Mouse (Mus musculus): ENCODE results near the gene Ildr1. TPM values are rescaled to one million over a fixed set of nuclear protein-coding genes. Genes with fewer than 3 reads are reported as not detected.

Ildr1 gene
- polyA plus RNA-seq, 1 experiment from 2014 or later: 4.6 TPM

DNA sequence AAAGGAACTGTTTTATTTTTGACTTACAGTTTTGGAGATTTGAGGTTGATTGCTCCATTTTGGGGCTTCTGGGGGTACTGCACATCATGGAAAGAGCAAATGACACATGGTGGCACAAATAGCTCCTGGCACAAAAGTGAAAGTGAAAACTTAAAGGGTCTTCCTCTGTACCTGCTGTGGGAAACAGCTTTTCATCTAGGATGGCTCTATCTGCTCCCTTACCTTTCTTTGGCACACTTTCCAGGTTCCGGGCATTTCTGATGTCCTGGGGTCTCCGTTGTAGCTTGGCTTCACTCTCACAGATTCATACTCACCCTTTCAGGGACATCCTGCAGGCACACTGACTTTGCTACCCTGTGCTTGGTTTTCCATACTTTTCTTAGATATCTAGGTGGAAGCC, 5.7 kb upstream of the Ildr1 start:
- no peaks in the 10 kb centered on the region for H3K9me3 ChIP-seq (ENCODE audit: control insufficient read depth, low read length)
- H3K27ac ChIP-seq (ENCODE audit: low read depth, low read length): no peak overlapping the region
- no peaks in the 10 kb centered on the region for H3K4me1 ChIP-seq (ENCODE audit: control insufficient read depth, insufficient read depth, low read length)
- H3K4me2 ChIP-seq (replicated peaks; ENCODE audit: low read depth, low read length): no peak overlapping the region
- H3K36me3 ChIP-seq (ENCODE audit: control insufficient read depth, insufficient read depth, low read length): no peaks in the 10 kb centered on the region
- no peak for ATAC-seq (ENCODE audit: low FRiP score, low TSS enrichment)
- no peaks in the 10 kb centered on the region; the same call in 1 of the 2 replicates for H3K27me3 ChIP-seq (ENCODE audit: control insufficient read depth, insufficient read depth, low read length)
- no peak overlapping the region for H3K9ac ChIP-seq (ENCODE audit: low read depth, low read length)
- H3K4me3 ChIP-seq (ENCODE audit: low read length): no peak overlapping the region
- WGBS: 96% methylated on average over 2 of the region's 2 CpGs

DNA sequence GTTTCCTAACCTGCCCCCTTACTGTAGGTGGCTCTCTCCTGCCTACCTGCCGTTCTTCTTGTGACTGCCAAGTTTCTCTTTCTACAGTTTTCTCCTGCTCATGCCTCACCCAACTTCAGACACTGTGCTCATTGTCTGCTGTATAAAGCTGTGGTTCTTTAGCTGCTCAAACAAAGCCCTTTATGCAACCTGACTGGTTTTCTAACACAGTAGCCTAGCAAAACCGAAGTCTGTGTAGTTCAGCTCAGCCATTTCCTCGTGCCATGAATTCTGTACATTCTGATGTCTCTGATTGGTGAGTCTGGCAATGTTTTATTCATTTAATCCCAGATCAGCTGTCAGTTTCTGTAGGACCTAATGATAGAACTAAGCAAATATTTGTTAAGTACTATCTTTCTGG, 2.3 kb upstream of the Ildr1 start:
- Histone ChIP-seq H3K9me3 (ENCODE audit: control insufficient read depth, low read length) (no peaks in the 10 kb centered on the region), H3K4me3 (ENCODE audit: low read length) (no peak overlapping the region)
- ATAC-seq (ENCODE audit: low FRiP score, low TSS enrichment): no peak

DNA sequence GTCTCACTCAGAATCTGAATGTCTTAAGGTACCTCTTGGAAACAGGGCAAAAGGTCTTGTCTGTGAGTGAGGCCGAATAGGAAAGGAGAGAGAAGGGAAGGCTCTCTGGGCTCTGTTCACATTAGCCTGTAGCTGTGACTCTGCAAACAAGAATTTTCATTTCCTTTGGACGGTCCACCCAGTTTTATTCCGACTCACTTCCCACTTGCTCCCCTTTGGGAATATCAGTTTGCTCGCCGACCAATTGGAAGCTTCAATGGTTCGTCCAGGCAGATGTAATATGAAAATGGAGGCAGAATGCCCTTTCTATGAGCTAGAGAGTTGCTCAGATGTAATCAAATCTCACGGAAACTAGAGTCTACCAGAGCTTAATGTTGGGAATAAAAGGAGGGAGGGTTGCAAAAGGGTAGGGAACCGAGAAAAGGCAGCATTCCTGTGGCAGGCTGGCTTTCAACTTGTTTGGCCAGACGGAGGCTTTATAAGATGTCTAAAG, 1.1 kb downstream of the Ildr1 start:
- Histone ChIP-seq H3K4me3 (ENCODE audit: low read length) (peak overlapping the region; percentile 40; the same call in 1 of the 2 replicates), H3K4me2 (replicated peaks; ENCODE audit: low read depth, low read length) (peak overlapping the region; percentile 75; the same call in 1 of the 2 replicates), H3K9me3 (ENCODE audit: control insufficient read depth, low read length) (no peaks in the 10 kb centered on the region), H3K27me3 (ENCODE audit: control insufficient read depth, insufficient read depth, low read length) (peaks cover 12% of the 10 kb centered on the region), H3K27ac (ENCODE audit: low read depth, low read length) (no peak overlapping the region), H3K4me1 (ENCODE audit: control insufficient read depth, insufficient read depth, low read length) (0 out of 2 replicates have a peak, but pooled peaks cover 3% of the 10 kb centered on the region), H3K9ac (ENCODE audit: low read depth, low read length) (no peak overlapping the region), H3K36me3 (ENCODE audit: control insufficient read depth, insufficient read depth, low read length) (no peaks in the 10 kb centered on the region)
- WGBS: 55% methylated on average over 9 of the region's 9 CpGs
- ATAC-seq (ENCODE audit: low FRiP score, low TSS enrichment): no peak

More for the DNA sequence above, 2.3 kb upstream of the Ildr1 start:
- no peak overlapping the region for H3K9ac ChIP-seq (ENCODE audit: low read depth, low read length)
- 79% methylated on average over 3 of the region's 3 CpGs for WGBS
- H3K4me2 ChIP-seq (replicated peaks; ENCODE audit: low read depth, low read length): no peak overlapping the region
- H3K4me1 ChIP-seq (ENCODE audit: control insufficient read depth, insufficient read depth, low read length): 0 out of 2 replicates have a peak, but pooled peaks cover 3% of the 10 kb centered on the region
- no peak overlapping the region for H3K27ac ChIP-seq (ENCODE audit: low read depth, low read length)
- no peaks in the 10 kb centered on the region for H3K36me3 ChIP-seq (ENCODE audit: control insufficient read depth, insufficient read depth, low read length)
- peaks cover 12% of the 10 kb centered on the region for H3K27me3 ChIP-seq (ENCODE audit: control insufficient read depth, insufficient read depth, low read length)

DNA sequence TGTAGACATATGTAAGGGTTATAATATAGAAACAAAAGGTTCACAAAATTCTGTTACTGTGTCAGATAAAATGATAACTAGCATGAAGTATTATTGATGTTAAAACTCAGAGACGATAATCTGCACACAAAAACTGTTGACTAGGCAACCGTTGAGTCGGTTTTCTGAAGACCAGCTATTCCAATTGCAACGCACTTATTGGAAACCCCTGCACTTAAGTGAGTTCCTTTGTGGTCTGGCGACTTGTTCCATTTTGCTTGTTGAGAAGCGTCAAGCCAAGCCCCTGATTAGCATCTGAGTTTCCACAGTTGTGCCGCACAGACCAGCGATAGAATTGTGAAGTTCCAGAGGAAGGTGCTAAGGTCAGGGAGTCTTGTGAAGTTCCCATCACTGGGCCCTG, 3.6 kb downstream of the Ildr1 start:
- Histone ChIP-seq H3K4me1 (ENCODE audit: control insufficient read depth, insufficient read depth, low read length) (0 out of 2 replicates have a peak, but pooled peaks cover 3% of the 10 kb centered on the region), H3K27me3 (ENCODE audit: control insufficient read depth, insufficient read depth, low read length) (peaks cover 12% of the 10 kb centered on the region), H3K9me3 (ENCODE audit: control insufficient read depth, low read length) (no peaks in the 10 kb centered on the region), H3K4me2 (replicated peaks; ENCODE audit: low read depth, low read length) (no peak overlapping the region), H3K27ac (ENCODE audit: low read depth, low read length) (no peak overlapping the region), H3K4me3 (ENCODE audit: low read length) (no peak overlapping the region), H3K9ac (ENCODE audit: low read depth, low read length) (no peak overlapping the region), H3K36me3 (ENCODE audit: control insufficient read depth, insufficient read depth, low read length) (no peaks in the 10 kb centered on the region)
- 91% methylated on average over 8 of the region's 8 CpGs for WGBS
- no peak for ATAC-seq (ENCODE audit: low FRiP score, low TSS enrichment)

DNA sequence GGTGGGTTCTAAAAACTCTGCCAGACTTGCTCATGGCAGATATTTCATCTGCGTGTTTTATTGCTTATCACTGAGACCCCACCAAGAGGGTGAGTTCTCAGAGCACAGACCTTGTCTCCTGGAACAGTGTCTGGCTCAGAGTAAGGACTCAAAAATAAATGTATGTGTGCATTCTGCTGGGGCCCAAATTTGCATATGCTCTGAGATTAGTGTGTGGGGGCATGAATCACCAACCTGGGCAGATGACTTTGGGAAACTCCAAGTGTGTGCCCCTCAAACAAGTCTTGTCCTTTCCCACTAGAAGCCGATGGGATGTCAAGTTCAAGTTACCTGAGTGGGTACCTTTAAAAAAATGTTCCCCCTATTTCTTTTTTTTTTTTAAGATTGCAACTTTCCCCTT, 6.7 kb downstream of the Ildr1 start:
- H3K27ac ChIP-seq (ENCODE audit: low read depth, low read length): no peak overlapping the region
- no peak overlapping the region for H3K4me2 ChIP-seq (replicated peaks; ENCODE audit: low read depth, low read length)
- no peaks in the 10 kb centered on the region for H3K9me3 ChIP-seq (ENCODE audit: control insufficient read depth, low read length)
- no peak overlapping the region for H3K4me3 ChIP-seq (ENCODE audit: low read length)
- no peaks in the 10 kb centered on the region for H3K27me3 ChIP-seq (ENCODE audit: control insufficient read depth, insufficient read depth, low read length)
- no peak overlapping the region for H3K9ac ChIP-seq (ENCODE audit: low read depth, low read length)
- H3K4me1 ChIP-seq (ENCODE audit: control insufficient read depth, insufficient read depth, low read length): no peaks in the 10 kb centered on the region
- ATAC-seq (ENCODE audit: low FRiP score, low TSS enrichment): no peak
- H3K36me3 ChIP-seq (ENCODE audit: control insufficient read depth, insufficient read depth, low read length): no peaks in the 10 kb centered on the region
- 95% methylated on average over 2 of the region's 2 CpGs for WGBS

DNA sequence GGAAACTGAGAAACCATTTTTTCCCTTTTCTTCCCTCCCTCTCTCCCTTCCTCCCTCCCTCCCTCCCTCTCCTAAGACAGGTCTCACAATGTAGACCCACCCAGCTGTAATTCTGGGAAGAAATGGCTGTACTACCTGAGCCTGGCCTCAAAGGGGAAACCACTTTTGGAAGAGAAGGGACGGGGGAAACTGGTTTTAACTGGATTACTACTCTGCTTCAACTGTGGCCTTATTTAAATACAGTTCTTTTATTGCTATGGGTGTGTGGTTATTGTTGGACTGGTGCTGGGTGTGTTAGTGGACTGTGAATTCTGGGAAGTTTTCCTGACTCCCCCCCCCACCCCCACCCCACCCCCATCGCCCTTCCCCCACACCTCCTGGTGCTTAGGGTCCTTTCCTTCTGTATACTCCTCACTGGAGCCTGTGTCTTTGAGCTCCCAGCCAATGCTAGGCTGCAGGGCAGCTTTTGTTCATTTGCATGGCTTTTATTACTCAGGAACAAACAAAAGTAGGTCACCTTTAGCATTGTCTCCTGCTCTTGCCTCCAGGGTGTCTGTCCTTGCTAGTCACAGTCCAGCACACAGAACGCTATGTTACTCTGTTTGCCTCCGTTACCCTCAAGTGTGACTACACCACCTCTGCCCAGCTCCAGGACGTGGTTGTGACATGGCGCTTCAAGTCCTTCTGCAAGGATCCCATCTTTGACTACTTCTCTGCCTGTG, 14.1 kb downstream of the Ildr1 start:
- Histone ChIP-seq H3K4me1 (ENCODE audit: control insufficient read depth, insufficient read depth, low read length) (no peaks in the 10 kb centered on the region), H3K4me2 (replicated peaks; ENCODE audit: low read depth, low read length) (no peak overlapping the region)

DNA sequence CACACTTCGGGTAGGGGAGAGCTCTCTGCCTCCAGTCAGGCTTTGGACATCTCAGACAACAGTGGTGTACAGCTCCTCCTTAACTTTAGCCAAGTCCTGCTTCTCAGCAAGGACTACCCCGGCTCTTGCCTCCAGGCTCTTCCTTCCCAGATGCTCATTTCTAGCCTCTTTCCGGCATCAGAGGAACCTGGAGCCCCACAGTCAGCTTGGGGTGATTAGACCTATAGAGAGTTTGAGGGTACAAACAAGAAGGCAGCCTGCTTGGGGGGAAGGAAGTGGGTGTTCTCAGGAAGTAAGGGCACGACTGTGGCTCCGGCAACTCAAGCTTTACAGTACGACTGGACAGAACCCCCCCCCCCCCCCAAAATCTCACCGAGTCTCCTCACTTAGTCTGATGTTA, 15.0 kb downstream of the Ildr1 start:
- H3K4me3 ChIP-seq (ENCODE audit: low read length): no peak overlapping the region
- no peak for ATAC-seq (ENCODE audit: low FRiP score, low TSS enrichment)
- 76% methylated on average over 7 of the region's 7 CpGs for WGBS

More for the DNA sequence above, 14.1 kb downstream of the Ildr1 start:
- H3K27me3 ChIP-seq (ENCODE audit: control insufficient read depth, insufficient read depth, low read length): no peaks in the 10 kb centered on the region
- no peak overlapping the region for H3K4me3 ChIP-seq (ENCODE audit: low read length)
- H3K9me3 ChIP-seq (ENCODE audit: control insufficient read depth, low read length): no peaks in the 10 kb centered on the region
- peak; percentile 52; the same call in 1 of the 2 replicates for ATAC-seq (ENCODE audit: low FRiP score, low TSS enrichment)
- H3K36me3 ChIP-seq (ENCODE audit: control insufficient read depth, insufficient read depth, low read length): no peaks in the 10 kb centered on the region
- H3K27ac ChIP-seq (ENCODE audit: low read depth, low read length): no peak overlapping the region
- 57% methylated on average over 6 of the region's 6 CpGs for WGBS
- no peak overlapping the region for H3K9ac ChIP-seq (ENCODE audit: low read depth, low read length)

DNA sequence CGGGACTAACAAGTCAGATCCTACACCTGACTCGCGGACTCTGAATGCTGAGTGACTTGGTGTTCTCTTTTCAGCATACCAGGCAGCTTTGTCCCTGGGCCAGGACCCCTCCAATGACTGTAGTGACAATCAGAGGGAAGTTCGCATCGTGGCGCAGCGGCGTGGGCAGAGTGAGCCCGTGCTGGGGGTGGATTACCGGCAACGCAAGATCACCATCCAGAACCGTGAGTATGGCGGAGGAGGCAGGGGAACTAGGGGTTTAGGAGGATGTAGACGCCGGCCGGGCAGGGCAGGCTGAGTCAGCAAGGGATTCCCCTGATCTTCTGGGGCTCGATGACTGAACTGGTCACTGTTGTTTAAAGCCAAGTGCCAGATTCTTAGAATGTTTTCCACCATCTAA, 15.6 kb downstream of the Ildr1 start:
- 91% methylated on average over 17 of the region's 17 CpGs for WGBS
- no peaks in the 10 kb centered on the region for H3K27me3 ChIP-seq (ENCODE audit: control insufficient read depth, insufficient read depth, low read length)
- no peaks in the 10 kb centered on the region for H3K36me3 ChIP-seq (ENCODE audit: control insufficient read depth, insufficient read depth, low read length)
- no peak overlapping the region for H3K9ac ChIP-seq (ENCODE audit: low read depth, low read length)
- H3K27ac ChIP-seq (ENCODE audit: low read depth, low read length): no peak overlapping the region
- no peak for ATAC-seq (ENCODE audit: low FRiP score, low TSS enrichment)
- no peak overlapping the region for H3K4me3 ChIP-seq (ENCODE audit: low read length)
- H3K4me2 ChIP-seq (replicated peaks; ENCODE audit: low read depth, low read length): no peak overlapping the region
- no peaks in the 10 kb centered on the region for H3K9me3 ChIP-seq (ENCODE audit: control insufficient read depth, low read length)
- H3K4me1 ChIP-seq (ENCODE audit: control insufficient read depth, insufficient read depth, low read length): no peaks in the 10 kb centered on the region

More for the DNA sequence above, 15.0 kb downstream of the Ildr1 start:
- Histone ChIP-seq H3K4me2 (replicated peaks; ENCODE audit: low read depth, low read length) (no peak overlapping the region), H3K9me3 (ENCODE audit: control insufficient read depth, low read length) (no peaks in the 10 kb centered on the region), H3K4me1 (ENCODE audit: control insufficient read depth, insufficient read depth, low read length) (no peaks in the 10 kb centered on the region), H3K9ac (ENCODE audit: low read depth, low read length) (no peak overlapping the region), H3K36me3 (ENCODE audit: control insufficient read depth, insufficient read depth, low read length) (no peaks in the 10 kb centered on the region), H3K27me3 (ENCODE audit: control insufficient read depth, insufficient read depth, low read length) (no peaks in the 10 kb centered on the region), H3K27ac (ENCODE audit: low read depth, low read length) (no peak overlapping the region)

DNA sequence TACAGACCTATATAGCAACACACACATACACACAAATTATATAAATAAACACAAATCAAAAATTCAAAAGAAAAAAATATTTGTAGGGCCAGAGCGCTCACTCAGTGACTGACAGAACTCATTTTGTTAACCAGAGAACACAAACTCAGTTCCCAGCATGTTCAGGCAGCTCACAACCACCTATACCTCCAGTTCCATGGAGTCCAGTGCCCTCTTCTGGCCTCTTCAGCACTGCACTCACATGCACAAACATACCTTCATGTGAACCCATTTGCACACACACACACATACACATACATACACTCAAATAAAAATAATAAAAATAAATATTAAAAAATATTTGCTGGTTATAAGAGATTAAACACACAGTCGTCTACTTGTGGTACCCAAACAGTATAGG, 17.0 kb downstream of the Ildr1 start:
- H3K4me2 ChIP-seq (replicated peaks; ENCODE audit: low read depth, low read length): no peak overlapping the region
- ATAC-seq (ENCODE audit: low FRiP score, low TSS enrichment): no peak
- no peak overlapping the region for H3K27ac ChIP-seq (ENCODE audit: low read depth, low read length)
- H3K36me3 ChIP-seq (ENCODE audit: control insufficient read depth, insufficient read depth, low read length): no peaks in the 10 kb centered on the region
- no peak overlapping the region for H3K9ac ChIP-seq (ENCODE audit: low read depth, low read length)
- H3K4me1 ChIP-seq (ENCODE audit: control insufficient read depth, insufficient read depth, low read length): no peaks in the 10 kb centered on the region
- H3K4me3 ChIP-seq (ENCODE audit: low read length): no peak overlapping the region
- H3K9me3 ChIP-seq (ENCODE audit: control insufficient read depth, low read length): no peaks in the 10 kb centered on the region
- H3K27me3 ChIP-seq (ENCODE audit: control insufficient read depth, insufficient read depth, low read length): no peaks in the 10 kb centered on the region
- 90% methylated on average over 2 of the region's 2 CpGs for WGBS
